Mouse (Mus musculus) thymus, postnatal 25 days (tissue): Measurements from ENCODE around the gene Dnaic1.

Experiments
- DNase-seq: peaks from one replicate; pipeline ENCODE4 v3.0.0; 2022

Gene Dnaic1

GRCm38 (mm10) chr4:41573492-41573891 lies 3.9 kb downstream of the Dnaic1 start:
- no peak for DNase-seq

- no peak for DNase-seq
Observed at GRCm38 (mm10) chr4:41575914-41576313, 6.3 kb downstream of the Dnaic1 start.

- no peak for DNase-seq
Observed at GRCm38 (mm10) chr4:41583353-41583752, 13.8 kb downstream of the Dnaic1 start.

- no peak for DNase-seq
Observed at GRCm38 (mm10) chr4:41602818-41603217, 33.2 kb downstream of the Dnaic1 start.

GRCm38 (mm10) chr4:41604476-41605396 lies 35.2 kb downstream of the Dnaic1 start:
- no peak for DNase-seq

GRCm38 (mm10) chr4:41606784-41607183 lies 37.2 kb downstream of the Dnaic1 start:
- peak; percentile 37 for DNase-seq

GRCm38 (mm10) chr4:41609681-41610593 lies 40.4 kb downstream of the Dnaic1 start:
- DNase-seq, result peak; percentile 43

- DNase-seq, result no peak
Observed at GRCm38 (mm10) chr4:41610594-41610980, 41.0 kb downstream of the Dnaic1 start.

- no peak for DNase-seq
Observed at GRCm38 (mm10) chr4:41612166-41612565, 42.6 kb downstream of the Dnaic1 start.

GRCm38 (mm10) chr4:41614156-41614555 lies 44.6 kb downstream of the Dnaic1 start:
- DNase-seq, result peak; percentile 62

GRCm38 (mm10) chr4:41615661-41616599 lies 46.4 kb downstream of the Dnaic1 start:
- no peak for DNase-seq

GRCm38 (mm10) chr4:41618916-41619746 lies 49.6 kb downstream of the Dnaic1 start:
- no peak for DNase-seq

GRCm38 (mm10) chr4:41622071-41622470 lies 52.5 kb downstream of the Dnaic1 start:
- DNase-seq, result no peak

GRCm38 (mm10) chr4:41628202-41628927 lies 58.8 kb downstream of the Dnaic1 start:
- DNase-seq, result no peak

- no peak for DNase-seq
Observed at GRCm38 (mm10) chr4:41630196-41630595, 60.6 kb downstream of the Dnaic1 start.

- no peak for DNase-seq
Observed at GRCm38 (mm10) chr4:41631390-41631789, 61.8 kb downstream of the Dnaic1 start.

GRCm38 (mm10) chr4:41633001-41633400 lies 63.4 kb downstream of the Dnaic1 start:
- no peak for DNase-seq

GRCm38 (mm10) chr4:41634631-41635030 lies 65.1 kb downstream of the Dnaic1 start:
- no peak for DNase-seq

GRCm38 (mm10) chr4:41635224-41635623 lies 65.6 kb downstream of the Dnaic1 start:
- DNase-seq, result no peak

GRCm38 (mm10) chr4:41635906-41636305 lies 66.3 kb downstream of the Dnaic1 start:
- DNase-seq, result no peak

- DNase-seq, result no peak
Observed at GRCm38 (mm10) chr4:41636366-41636765, 66.8 kb downstream of the Dnaic1 start.
